Mouse (Mus musculus): Measurements from ENCODE around the gene Zfp398.

DNA sequence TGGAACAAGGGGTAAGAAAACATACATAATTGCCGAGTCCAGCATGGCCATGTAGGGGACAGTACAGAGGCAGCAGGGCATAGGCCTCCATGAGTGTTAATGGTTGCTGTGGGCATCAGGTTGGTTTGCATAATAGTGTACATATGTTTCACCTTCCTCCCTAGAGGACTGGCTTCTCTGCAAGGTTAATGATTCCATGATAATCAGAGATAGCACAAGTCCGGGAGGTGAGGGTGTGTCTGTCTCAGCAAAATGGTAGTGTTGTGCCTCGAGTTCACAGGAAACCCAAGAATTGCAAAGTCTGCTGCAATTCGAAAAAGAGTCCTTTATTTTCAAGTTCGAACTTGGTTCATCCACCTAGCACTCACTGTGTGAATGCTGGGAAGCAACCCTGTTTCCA, 81.6 kb downstream of the Zfp398 start:
- no peak for TF ChIP-seq CTCF (IDR thresholded peaks at IDR 0.05; ENCODE audit: borderline replicate concordance, control insufficient read depth, extremely low read depth, insufficient read depth, low read length, poor library complexity)
- TF ChIP-seq POLR2A (IDR thresholded peaks at IDR 0.05; ENCODE audit: control insufficient read depth, extremely low read depth, insufficient read depth, low read length, poor library complexity), result no peak

Data from thymus, adult 2 months (tissue).